Mouse (Mus musculus): Measurements from ENCODE around the gene Nbr1.

Gene Nbr1

GRCm38 (mm10) chr11:101551751-101552475, at the start of gene Nbr1, which contains the start of gene Brca1:
Nbr1 (plus strand) TSS chr11:101552149.
Brca1 (minus strand) TSS chr11:101551955.
- peak; percentile 97 for DNase-seq (ENCODE audit: low read depth, low spot score)

GRCm38 (mm10) chr11:101506269-101506780, 45.6 kb upstream of the Nbr1 start:
- no peak for DNase-seq (ENCODE audit: low read depth, low spot score)

GRCm38 (mm10) chr11:101507090-101507489, 44.9 kb upstream of the Nbr1 start:
- DNase-seq (ENCODE audit: low read depth, low spot score): no peak

- no peak for DNase-seq (ENCODE audit: low read depth, low spot score)
Observed at GRCm38 (mm10) chr11:101518937-101519336, 33.0 kb upstream of the Nbr1 start.

- DNase-seq (ENCODE audit: low read depth, low spot score): no peak
Observed at GRCm38 (mm10) chr11:101519364-101519763, 32.6 kb upstream of the Nbr1 start.

GRCm38 (mm10) chr11:101524446-101524845, 27.5 kb upstream of the Nbr1 start:
- no peak for DNase-seq (ENCODE audit: low read depth, low spot score)

GRCm38 (mm10) chr11:101525056-101525455, 26.9 kb upstream of the Nbr1 start:
- no peak for DNase-seq (ENCODE audit: low read depth, low spot score)

- DNase-seq (ENCODE audit: low read depth, low spot score): no peak
Observed at GRCm38 (mm10) chr11:101525936-101526595, 25.9 kb upstream of the Nbr1 start.

GRCm38 (mm10) chr11:101526686-101527085, 25.3 kb upstream of the Nbr1 start:
- DNase-seq (ENCODE audit: low read depth, low spot score): no peak

- no peak for DNase-seq (ENCODE audit: low read depth, low spot score)
Observed at GRCm38 (mm10) chr11:101543533-101543932, 8.4 kb upstream of the Nbr1 start.

GRCm38 (mm10) chr11:101544132-101544531, 7.8 kb upstream of the Nbr1 start:
- DNase-seq (ENCODE audit: low read depth, low spot score): no peak

- no peak for DNase-seq (ENCODE audit: low read depth, low spot score)
Observed at GRCm38 (mm10) chr11:101548526-101548925, 3.4 kb upstream of the Nbr1 start.

- peak; percentile 99 for DNase-seq (ENCODE audit: low read depth, low spot score)
Observed at GRCm38 (mm10) chr11:101552476-101553300, 739 bp downstream of the Nbr1 start.

- peak; percentile 30 for DNase-seq (ENCODE audit: low read depth, low spot score)
Observed at GRCm38 (mm10) chr11:101553354-101553930, 1.5 kb downstream of the Nbr1 start.

GRCm38 (mm10) chr11:101556541-101556940, 4.6 kb downstream of the Nbr1 start:
- no peak for DNase-seq (ENCODE audit: low read depth, low spot score)

GRCm38 (mm10) chr11:101556954-101557353, 5.0 kb downstream of the Nbr1 start:
- DNase-seq (ENCODE audit: low read depth, low spot score): no peak

- DNase-seq (ENCODE audit: low read depth, low spot score): peak; percentile 24
Observed at GRCm38 (mm10) chr11:101562391-101562790, 10.4 kb downstream of the Nbr1 start.

GRCm38 (mm10) chr11:101568421-101568820, 16.5 kb downstream of the Nbr1 start:
- DNase-seq (ENCODE audit: low read depth, low spot score): no peak

GRCm38 (mm10) chr11:101576116-101576515, 24.2 kb downstream of the Nbr1 start:
- DNase-seq (ENCODE audit: low read depth, low spot score): no peak

- no peak for DNase-seq (ENCODE audit: low read depth, low spot score)
Observed at GRCm38 (mm10) chr11:101581081-101581764, 29.3 kb downstream of the Nbr1 start.

All from skeletal muscle tissue, adult 2 months (tissue).